Mouse (Mus musculus) ovary, adult 10 weeks (tissue): Measurements from ENCODE around the gene Mpzl1. TPM values are rescaled to one million over a fixed set of nuclear protein-coding genes. Genes with fewer than 3 reads are reported as not detected.

Experiments
- polyA plus RNA-seq: library from polyadenylated mRNA; stranded (reverse); fragments of 350-450 nt; fragmentation: Illumina TruSeq; extraction: RNeasy Lipid Tissue Mini Kit (QIAGEN cat#74804); gene quantifications from one replicate; pipeline ENCODE4 v1.2.3, GENCODE M21; 2014

Gene Mpzl1
- polyA plus RNA-seq = 69.1 TPM

GRCm38 (mm10) chr1:165634151-165634884 lies at the start of gene Mpzl1:
Gene Mpzl1, minus strand, starts transcription at chr1:165634538.

Other genes starting within 250 kb of the Mpzl1 start
- gene Dcaf6, start 174.1 kb downstream of the Mpzl1 start, polyA plus RNA-seq = 43.4 TPM
- gene Mpc2, start 173.9 kb downstream of the Mpzl1 start, polyA plus RNA-seq = 163 TPM
- not detected for gene Adcy10, start 149.4 kb downstream of the Mpzl1 start, polyA plus RNA-seq
- 11.3 TPM for gene Rcsd1, start 75.2 kb upstream of the Mpzl1 start, polyA plus RNA-seq
- gene Creg1, start 129.2 kb upstream of the Mpzl1 start, polyA plus RNA-seq = 258 TPM
- not detected for gene Cd247, start 154.1 kb upstream of the Mpzl1 start, polyA plus RNA-seq